Mouse (Mus musculus) skeletal muscle tissue, adult 2 months (tissue): ENCODE results near the gene Ncor2.
A peak's percentile ranks its signal among the peaks of the same experiment; 100 is the strongest.

Experiments
- DNase-seq: peaks from one replicate; pipeline ENCODE4 v3.0.0-alpha.2; 2012; ENCODE audit warnings: low read depth, low spot score

Gene Ncor2

DNA sequence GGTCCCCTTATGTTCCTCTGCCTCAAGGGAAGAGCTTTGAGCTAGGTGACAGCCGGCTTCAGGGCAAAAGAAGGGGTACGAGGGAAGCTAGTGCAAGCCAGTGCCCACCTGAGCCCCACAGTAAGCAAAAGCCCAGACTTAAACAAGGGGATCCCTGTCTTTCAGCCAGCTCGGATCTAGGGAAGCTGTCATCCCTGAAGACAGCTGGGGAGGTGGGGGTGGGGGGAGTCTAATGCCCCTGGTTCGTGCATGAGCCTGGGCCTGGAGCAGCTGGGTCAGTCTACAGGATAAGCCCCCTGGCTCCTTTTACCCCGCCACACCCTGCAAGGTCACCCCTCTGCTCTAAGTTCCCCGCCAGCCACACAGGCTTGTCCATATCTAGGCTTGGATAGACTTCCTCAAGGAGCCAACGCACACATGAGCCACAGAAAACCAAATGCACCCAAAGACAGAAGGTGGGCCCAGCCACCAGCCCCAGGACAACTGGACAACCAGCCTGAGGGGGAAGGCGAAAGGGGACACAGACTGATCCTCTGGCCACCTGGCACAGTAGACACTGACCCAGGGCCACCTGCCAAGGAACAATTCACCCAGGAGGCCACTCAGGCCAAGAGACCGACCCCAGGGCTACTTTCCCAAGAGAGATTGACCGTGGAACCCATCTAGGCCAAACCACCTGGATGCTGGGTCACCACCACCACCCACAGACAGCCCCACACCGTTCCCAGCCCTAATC, 8.7 kb downstream of the Ncor2 start:
- DNase-seq = no peak

DNA sequence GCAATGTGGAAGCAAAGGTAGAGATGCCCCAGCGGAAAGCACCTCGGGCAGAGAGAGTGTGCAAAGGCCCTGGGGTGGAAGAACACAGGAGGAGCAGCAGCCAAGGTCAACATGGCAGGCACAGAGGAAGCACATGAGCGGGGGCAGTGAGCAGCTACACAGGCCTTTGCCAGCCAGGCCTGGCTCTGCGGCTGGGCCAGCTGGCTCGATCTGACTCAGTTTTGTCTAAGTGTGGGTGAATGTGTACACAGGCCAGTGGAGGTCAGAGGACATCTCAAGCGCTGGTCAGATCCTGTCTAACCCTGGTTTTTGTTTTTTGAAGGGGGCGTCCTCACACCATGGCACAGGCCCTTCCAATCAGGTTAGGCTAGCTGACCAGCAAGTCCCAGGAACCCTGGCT, 10.9 kb downstream of the Ncor2 start:
- DNase-seq = no peak

DNA sequence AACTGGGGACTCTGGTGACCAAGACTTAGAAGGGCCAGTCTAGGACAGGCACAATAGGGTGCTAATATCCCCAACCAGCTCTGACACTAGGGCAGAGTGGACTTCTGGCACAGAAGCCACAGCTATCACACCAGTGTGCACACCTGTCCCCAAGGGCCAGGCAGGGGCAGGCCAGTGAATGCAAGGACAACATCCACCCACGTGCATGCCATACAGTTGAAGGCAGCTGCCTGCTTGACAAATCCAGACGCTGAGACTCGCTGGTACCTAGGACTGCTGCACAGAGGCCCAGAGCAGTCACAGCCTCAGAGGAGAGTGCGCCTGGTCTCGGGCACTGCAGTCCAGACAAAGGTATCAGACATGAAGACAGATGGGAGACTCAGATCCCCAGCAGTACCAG, 11.5 kb downstream of the Ncor2 start:
- DNase-seq = no peak

DNA sequence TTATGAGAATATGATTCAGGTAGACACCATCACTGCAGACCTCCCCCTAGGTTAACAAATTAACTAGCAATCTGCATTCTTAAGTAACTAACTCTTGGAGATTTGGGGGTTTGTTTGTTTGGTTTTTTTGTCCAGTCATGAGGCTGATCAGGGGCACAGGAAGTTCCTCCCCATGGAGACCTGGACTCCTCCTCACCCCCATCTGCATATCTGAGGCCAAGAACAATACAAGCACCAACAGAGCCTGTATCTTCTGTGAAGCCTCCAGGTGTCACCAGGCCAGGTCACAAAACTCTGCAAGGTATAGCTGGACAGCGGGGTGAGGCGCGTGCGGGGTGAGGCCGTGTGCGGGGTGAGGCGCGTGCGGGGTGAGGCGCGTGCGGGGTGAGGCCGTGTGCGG, 13.0 kb downstream of the Ncor2 start:
- DNase-seq = no peak

DNA sequence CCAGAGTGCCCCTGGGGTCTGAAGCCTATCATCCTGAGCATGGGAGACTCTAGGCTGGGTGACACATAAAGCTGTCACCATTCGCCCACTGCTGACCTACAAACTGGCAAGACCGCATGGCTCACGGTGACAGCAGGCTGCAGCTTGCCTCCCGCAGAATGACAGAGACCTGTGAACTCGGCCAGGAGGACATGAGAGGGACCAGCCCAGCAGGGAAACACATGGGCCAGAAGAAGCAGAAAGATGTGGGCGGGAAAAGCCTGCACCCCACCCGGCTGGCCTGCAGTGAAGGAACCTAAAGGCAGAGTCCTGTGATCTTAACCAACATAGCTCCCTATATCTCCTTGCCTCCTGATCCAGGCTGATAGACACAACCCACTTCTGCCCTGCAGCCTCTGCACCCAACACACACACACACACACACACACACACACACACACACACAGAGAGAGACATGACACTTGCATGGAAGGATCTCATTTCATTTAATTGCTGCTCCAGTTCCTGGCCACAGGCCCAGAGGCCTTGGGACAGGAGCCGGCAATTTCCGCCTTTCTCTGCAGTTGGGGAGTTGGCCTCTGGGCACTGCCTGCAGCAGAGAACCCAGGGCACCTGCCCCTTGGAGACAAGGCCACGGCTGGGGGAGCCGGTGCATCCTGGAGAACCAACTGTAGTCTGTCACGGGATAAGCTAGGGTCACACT, 14.4 kb downstream of the Ncor2 start:
- peak; percentile 86 for DNase-seq

DNA sequence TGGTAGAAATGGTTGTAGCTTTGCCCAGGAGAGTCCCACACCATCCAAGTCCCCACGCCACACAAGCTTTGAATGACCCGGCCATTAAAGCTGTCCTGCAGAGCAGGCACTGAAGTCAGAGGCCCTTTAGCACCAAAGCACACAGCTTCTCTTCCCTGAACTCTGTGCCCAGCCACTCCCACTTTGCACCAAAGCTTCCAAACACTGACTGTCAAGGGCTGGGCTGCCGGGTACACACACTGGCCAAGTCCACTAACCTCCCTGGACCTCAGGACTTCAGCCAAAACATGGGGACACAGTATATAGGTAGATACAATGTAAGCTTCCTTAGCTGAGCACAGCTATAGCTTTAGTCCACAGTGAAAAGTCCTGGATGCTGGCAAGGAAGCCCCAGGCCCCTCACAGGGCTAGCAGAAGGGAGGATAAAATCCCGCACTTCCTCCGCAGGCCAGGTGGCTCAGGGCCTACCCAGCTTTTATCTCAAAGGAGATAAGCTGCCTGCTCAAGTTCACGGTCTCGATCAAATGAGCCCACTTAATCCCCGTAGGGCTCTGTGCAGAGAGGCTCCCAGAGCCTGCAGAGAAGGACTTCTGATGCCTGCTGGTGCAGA, 15.5 kb downstream of the Ncor2 start:
- no peak for DNase-seq

DNA sequence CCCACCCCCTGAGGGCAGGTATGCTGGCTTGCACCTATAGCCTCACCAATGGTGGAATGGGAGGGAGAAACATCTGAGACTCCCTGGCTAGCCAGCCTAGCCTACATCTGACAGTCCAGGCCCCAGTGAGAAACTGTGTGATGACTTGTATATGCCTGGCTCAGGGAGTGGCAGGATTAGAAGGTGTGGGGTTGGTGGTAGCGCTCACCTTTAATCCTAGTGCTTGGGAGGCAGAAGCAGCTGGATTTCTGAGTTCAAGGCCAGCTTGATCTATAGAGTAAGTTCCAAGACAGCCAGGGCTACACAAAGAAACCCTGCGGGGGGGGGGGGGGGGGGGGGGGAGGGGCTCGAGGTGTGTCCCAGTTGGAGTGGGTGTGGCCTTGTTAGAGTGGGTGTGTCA, 16.6 kb downstream of the Ncor2 start:
- DNase-seq = no peak

DNA sequence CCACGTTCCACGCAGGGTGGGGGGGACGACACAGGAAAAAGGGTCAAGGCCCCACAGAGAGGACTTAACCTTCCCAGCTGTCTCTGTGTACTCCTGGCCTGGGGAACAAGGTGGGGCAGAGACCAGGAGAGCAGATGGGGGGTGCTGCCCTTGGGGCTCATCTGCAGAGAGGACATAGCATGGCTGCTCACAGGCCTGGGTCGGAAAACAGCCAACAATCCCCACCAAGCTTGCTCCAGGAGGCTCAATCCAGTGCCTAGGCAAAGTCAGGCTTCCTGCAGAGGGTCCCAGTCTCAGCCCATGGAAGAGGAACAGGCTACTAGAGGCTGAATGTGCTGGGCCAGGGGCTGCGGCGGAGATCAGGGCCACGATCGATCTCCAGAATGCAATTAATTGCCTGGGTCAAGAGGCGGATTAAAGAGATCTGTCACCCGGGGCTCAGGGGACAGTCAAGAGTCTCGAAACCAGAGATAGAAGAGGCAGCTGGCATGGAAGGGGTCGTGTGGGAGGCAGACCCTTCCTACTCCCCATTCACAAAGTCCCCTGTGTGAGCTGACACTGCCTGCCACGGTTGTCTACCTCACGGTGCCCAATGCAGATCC, 19.1 kb downstream of the Ncor2 start:
- DNase-seq = no peak

DNA sequence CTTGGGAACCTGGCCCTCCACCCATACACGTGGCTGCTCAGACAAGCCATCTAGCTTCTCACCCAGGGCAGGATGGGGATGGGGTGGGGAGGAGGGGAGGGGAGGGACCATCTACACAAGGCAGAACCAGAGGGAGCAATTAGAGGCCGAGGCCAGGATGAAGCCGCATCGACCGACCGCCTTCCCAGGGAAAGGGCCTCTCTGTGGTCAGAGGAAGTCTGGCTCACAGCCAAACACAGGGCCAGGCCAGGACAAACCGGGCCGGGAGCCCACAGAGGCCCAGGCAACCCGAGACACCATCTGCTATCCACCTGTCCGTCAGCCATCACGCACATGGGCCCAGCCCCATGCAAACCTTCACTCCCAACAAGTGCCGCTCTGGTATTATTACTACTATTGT, 19.7 kb downstream of the Ncor2 start:
- DNase-seq = peak; percentile 95

DNA sequence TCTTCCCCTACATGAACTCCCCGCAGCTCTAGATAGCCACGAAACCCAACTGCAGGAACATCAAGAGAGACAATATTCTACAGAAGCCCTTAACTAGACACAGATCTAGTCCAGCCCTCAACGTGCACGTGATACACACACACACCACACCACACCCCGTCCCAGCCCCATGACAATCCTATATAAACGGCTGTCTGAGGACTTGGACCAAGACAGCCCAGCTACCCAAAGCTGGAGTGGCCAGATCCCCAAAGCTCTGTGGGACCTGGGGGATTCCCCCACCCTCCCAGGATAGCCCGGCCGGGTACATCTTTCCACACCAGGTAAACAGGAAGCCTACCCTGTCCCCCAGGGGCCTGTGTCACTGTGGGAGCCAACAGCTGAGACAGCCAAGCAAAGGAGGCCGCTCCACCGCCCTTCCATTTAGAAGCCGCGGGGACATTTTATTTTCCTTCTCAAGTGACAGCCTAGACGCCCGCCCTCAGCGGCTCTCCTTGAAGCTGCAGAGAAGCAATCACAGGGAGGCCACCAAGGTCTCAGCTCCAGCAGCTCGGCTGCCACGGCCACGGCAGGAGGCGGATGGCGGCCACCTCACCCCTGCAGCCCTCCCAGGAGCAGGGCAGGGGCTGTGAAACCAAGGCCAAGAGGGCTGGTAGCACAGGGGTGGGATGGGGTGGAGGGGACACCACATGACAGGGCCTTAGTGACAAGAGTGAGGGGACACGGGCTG, 20.6 kb downstream of the Ncor2 start:
- peak; percentile 81 for DNase-seq

DNA sequence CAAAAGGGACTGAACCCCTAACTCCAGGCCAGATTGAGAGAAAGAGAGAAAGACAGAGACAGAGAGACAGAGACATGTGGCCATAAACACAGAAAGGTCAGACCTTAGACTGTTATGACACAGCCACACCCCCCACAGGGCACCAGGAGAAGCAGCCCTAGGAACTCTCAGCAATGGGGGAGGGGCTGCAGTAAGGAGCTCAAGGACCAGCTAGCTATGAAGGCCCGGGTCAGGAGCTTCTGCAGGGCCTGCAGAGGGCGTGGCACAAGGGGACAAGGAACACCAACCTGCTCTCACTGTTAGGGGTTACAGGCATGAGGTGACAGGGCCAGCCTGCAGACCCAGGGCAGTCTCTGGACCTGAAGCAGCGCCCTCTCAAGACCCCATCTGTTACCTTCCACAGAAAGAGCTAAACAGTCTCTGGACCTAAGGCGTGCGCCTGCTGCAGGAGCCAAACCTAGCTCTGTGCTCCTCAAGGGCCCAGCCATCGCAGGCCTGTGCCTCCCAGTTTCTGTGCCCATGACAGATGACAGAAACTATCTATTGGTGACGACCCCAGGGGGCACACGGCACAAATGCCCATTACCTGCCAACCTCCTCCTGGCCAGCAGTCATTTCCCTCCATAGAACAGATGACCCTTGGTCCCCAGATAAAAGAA, 21.5 kb downstream of the Ncor2 start:
- no peak for DNase-seq

DNA sequence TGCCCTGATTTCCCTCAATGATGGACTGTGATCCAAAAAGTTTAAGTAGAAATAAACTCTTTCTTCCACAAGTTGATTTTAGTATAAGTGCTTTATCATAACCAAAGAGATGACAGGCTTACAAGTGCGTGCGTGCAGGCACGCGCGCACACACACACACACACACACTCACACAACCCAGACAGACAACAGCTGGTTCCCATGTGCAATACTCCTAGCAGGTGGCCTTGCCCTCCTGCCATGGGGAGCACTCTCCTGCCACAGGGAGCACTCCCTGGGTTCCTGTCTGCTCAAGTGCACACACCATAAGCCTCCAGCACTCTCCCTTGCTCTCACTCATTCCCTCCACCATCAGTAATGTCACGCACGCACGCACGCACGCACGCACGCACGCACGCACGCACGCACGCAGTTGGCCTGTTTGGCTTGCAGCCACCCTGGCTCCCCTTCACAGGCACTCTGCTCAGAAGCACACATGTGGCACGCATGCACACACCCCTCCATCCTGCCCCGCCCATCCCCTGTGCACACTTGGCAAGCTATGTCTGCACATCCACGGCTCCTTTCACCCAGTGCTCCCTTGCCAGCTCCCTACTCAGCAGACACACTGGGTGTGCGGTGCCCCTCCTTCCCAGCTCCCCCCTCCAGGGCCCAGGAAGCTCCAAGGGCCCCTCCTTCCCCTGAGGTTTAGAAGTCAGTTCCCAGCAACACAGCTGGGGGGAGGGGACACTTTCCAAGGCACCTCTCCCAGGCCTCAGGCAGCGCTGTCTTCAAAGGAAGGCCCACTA, 22.4 kb downstream of the Ncor2 start:
- DNase-seq = no peak

DNA sequence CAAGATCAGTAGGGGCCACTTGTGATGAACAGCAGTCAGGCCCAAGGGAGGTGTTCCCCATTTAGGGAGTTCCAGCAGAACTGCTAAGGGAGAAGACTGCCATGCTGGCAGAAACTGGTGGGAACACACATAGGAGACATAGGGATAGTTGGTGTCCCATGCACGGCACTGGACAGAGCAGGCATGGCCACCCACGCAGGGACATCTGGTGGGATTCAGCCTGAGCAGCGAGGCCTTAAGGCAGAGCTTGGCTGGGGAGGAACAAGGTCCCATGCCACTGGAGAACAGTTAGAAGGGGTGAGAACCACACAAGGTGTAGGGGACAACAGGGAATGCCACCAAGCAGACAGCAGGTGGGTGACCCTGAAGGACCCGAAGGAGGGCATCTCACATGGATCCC, 23.6 kb downstream of the Ncor2 start:
- DNase-seq = no peak

DNA sequence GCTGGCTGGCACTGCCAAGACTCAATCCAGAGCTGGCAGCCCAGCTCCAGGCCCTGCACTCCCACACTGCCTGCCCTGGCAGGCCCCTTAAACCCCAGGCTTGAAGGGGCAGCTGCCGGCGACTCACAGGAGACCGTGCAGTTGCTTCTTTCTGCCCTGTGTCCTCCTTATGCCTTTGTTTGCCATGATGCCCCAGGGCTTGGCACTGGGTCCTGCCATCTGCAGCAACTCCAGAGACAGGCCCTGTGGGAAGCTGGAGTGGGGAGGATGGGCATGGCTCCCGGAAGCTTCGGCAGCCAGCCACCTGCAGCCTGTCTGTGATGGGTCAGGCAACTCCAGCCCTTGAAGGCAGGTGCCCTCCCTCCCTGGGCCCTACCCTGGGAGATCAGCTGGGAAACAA, 24.0 kb downstream of the Ncor2 start:
- DNase-seq = no peak

DNA sequence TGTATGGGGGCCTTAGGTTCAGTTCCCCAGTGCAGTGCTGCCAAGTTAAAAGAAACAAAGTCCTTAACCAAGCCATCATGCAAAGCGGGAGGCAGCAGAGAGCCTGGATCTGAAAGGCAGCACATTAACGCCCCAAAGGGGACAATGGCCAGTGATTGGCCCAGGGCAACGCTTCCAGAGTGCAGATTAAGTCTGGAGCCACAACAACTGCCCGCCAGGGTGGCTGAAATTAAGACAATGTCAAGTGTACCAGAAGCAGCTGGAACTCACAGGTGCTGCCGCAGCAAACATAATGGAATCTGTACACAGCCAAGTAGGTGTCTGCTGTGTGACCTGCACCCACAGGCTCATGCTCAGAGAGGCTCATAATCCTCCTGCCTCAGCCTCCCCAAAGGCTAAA, 24.8 kb downstream of the Ncor2 start:
- no peak for DNase-seq

DNA sequence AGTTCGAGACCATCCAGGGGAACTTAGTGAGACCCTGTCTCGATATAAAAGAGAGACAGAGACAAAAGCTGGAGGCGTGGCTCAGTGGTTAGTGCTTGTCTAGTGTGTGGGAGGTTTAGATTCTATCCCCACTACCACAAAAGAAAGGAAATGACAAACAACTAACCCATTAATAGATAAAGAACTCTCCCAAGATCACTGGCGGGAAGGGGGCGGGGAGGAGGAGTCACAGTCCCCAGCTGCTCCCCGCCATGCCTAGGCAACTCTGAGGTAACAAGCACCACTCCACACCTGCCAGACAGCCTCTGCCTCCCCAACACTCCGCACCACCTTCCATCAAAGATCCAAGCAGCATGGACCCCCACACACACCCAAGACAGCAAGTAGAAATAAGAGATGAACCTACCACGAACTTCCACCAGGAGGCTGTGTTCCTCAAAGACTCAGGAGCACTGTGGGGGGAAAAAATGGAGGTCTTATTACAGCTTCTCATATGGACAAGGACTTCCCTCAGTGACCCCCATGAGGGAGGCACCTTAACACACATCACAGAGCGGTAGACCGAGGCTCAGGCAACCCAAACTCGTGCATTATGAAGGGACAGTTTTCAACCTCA, 25.7 kb downstream of the Ncor2 start:
- no peak for DNase-seq

DNA sequence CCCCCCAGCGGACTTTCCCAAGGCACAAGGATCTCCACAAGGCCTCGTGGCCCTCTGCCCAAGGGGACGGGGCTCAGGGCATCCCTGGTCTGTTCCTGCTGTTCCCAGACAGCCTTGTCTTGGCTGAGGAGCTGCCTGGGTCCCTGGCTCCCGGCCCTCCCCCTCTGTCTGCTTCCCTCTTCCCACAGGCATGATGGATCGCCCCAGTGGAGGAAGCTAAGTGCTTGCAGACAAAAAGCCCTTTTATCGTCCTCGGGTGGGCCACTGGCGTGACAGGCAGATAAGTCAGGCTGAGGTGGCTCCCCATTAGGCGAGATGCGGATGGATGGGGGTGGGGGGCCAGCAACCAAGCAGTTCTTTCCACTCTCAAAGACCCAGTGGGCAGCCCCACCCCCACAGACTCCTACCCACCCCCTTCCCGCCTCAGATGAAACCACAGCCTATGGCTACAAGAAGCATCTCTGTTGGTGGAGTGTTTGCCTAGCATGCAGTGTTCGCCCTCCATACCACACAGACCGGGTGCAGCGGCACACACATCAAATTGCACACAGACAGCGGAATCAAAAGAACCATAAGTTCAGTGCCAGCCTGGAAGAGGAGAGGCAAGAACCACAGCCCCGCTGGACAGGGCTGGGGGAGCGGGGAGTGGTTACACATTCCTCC, 27.0 kb downstream of the Ncor2 start:
- DNase-seq = no peak

DNA sequence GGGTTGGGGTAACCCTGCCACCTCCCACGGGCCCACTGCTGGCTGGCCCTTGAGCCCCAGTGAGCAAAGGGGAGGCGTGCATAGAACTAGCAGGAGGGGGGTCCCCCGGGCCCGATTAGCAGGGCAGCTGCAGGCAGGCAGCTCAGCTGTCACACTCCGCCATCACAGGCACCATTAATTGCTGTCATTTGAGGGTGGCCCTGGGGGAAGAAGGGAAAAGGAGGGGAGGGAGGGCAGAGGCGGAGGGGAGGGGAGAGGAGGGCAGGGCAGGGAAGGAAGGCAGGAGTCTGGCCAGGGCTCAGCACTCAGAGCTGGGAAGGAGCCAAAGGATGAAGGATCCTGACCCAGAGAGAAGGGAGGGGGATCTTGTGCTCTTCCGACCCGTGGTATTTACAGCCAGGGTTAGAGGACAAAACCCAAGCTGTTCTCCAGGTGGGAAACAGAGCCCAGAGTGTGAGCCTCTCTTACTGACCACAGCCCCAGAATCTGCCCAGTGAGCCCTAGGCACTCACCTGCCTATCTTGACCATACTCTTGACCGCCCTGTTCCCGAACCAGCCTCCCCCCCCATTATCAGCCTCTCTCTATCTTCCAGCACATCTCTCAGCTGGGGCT, 28.0 kb downstream of the Ncor2 start:
- DNase-seq = no peak

DNA sequence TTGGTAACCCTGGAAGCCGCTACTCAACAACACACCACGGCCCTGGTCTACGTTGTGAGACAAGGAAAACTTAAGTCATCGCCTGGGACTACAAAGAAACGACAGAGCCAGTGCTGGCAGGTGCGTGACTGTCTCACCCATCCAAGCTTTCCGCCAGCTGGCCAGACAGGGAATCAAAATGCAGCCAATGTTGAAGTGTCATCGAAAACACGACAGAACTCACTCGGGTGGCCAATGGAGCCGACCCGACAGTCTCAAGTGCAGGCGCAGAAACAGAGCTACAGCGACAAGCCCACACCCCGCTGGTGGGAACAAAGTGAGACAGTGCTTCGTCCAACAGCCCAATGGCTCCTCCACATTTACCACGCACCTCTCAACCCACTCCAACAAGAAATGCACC, 29.9 kb downstream of the Ncor2 start:
- DNase-seq = no peak
